Mouse (Mus musculus) Muller cell, postnatal 12 days (primary cell): Measurements from ENCODE around the gene Acrv1.
"Not testable (repeated sequence)": the region's sequence is repeated elsewhere in the genome, so short reads cannot be mapped to it uniquely, and the experiment has no call there.

ENCODE experiments used
- DNase-seq: peaks from one replicate; pipeline ENCODE4 v3.0.0-alpha.2; 2015; ENCODE audit errors: inconsistent ontology term

Acrv1 gene

GRCm38 (mm10) chr9:36692920-36693319, at the start of gene Acrv1:
Gene Acrv1 (plus strand): TSS chr9:36693220.
- DNase-seq: no peak

GRCm38 (mm10) chr9:36643276-36643675, 49.7 kb upstream of the Acrv1 start, which contains the start of gene A630095E13Rik:
Gene A630095E13Rik (minus strand): TSS chr9:36643376.
- DNase-seq: not testable (repeated sequence)

DNA sequence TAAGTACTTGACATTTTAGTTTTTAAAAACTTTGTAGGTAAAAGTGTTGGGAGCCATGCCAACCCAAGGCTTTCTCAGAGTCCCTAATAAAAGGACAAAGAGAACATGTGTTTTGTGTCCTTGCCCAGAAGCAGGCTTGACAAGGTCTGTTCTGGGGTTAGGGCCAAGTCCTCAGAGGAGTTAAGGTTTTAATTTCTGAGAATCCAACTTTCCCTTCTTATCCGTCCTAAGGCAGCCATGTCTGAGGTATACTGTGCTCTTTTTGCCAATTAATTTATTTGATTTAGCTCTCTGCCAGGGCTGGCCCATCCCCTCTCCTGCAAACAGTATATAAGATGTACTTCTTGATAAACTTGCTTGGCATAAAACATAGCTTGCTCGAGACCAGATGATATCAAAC, 11.6 kb upstream of the Acrv1 start:
- DNase-seq: no peak

DNA sequence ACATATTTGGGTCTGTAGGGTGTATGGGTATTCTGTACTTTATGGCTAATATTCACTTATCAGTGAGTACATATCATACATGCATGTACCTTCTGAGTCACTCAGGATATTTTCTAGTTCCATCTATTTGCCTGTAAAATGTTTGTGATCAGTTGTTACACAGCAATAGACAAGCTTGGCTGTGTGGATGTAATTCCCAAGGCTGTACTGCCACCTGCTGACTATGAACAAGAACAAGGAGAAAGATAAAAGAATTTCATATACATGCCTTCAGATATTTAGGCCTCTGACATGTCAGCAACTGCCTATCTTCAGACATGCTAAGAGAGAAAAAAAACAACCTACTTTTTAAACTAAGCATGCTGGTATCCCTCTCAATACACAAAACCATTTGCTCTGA, 5.7 kb upstream of the Acrv1 start:
- DNase-seq: peak; percentile 6

GRCm38 (mm10) chr9:36694276-36694675, 1.3 kb downstream of the Acrv1 start:
- DNase-seq: no peak

DNA sequence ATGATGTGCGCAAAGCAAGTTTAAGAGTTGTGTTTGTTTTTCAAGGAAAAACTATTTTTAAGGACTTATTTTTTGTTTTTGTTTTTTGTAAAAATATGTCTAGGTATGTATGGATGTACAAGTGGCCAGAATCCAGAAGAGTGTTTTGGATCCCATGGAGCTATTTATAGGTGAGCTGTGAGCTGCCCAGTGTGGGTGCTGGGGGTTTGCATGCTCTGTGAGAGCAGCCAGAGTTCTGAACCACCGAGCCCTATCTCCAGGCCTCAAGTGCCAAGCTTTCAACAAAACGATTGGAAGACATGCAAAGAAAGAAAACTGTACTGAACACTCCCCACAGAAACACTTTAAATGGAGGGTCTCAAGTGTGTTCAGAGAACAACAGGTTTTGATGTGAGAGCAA, 12.9 kb downstream of the Acrv1 start:
- DNase-seq: no peak

DNA sequence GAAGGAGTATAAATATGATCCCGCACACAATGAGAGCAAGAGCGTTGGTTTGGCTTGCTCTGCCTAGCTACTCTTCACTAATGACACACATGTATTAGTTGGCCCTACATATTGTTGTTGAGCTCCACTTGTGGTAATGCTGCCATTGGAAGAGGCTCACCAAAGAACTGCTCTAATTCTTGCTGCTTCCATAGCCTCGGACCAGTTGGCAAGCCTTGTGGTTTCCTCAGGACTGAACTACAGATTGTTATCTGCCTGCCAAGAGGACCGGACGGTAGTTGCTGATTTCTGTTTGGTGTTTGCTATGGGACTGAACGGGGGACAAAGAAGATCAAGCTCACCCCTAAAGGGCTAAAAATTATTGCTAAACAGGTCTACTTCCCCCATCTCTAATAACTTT, 14.3 kb downstream of the Acrv1 start:
- no peak for DNase-seq

GRCm38 (mm10) chr9:36716624-36717023, 23.6 kb downstream of the Acrv1 start:
- DNase-seq: no peak

DNA sequence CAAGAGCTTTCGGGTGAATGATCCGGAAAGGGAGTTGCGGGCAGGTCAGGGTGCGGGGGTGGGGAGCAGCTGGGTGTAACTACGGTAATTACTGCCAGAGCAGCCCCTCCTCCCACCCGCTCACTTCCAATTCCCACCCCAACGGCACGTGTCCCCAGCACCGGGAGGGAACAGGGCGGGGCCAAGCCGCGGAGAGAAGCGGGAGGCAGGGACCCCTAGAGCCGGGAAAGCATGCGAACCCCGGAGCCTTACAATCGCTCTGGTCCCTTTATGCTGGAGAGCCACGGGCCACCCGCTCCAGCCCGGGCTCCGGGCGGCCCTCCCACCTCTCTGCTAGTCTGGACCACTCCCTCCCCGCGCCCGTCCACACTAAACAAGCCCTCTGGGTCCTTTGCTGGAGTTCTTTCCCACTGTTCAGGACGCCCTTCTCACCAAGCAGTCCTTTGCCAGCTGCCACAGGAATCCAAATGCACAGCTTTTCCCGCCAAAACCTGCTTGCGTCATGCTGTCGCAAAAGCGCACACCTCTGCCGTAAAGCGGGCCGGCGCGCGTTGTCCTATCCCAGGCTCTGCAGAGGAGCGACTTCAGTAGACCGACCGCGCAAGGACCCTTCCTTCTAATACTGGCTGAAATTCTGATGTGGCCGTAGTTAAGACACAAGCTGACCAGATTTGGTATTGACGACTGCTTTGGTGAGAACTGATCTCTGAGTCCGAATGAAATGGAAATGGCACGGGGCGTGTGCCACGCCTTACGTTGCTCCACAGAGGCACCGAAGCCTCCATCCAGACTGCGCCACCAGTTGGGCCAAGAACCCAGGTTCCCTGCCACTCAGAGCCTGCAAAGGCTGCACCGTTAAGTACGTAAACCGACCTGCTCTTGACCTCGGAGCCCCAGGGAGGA, 33.4 kb downstream of the Acrv1 start:
- peak; percentile 87 for DNase-seq

- peak; percentile 35 for DNase-seq
These were observed 34.2 kb downstream of the Acrv1 start, which contains the start of gene Chek1 for GRCm38 (mm10) chr9:36727034-36727755. Gene Chek1 (minus strand): TSS chr9:36727065.
